Mouse (Mus musculus): ENCODE measurements around the gene Fst.

Fst gene

GRCm38 (mm10) chr13:114458886-114459700, at the start of gene Fst:
Fst (minus strand) TSS chr13:114458951.
- peak in 1 of 2 experiments; percentile 25 for DNase-seq (ENCODE audit: low spot score in 2 of 2)

- DNase-seq (ENCODE audit: low spot score in 2 of 2): no peak
These were observed 35.1 kb upstream of the Fst start for GRCm38 (mm10) chr13:114493826-114494225.

- no peak for DNase-seq (ENCODE audit: low spot score in 2 of 2)
These were observed 29.4 kb upstream of the Fst start for GRCm38 (mm10) chr13:114488178-114488577.

GRCm38 (mm10) chr13:114478329-114478728, 19.6 kb upstream of the Fst start:
- no peak for DNase-seq (ENCODE audit: low spot score in 2 of 2)

GRCm38 (mm10) chr13:114469945-114470344, 11.2 kb upstream of the Fst start:
- no peak for DNase-seq (ENCODE audit: low spot score in 2 of 2)

GRCm38 (mm10) chr13:114466269-114466919, 7.6 kb upstream of the Fst start:
- no peak for DNase-seq (ENCODE audit: low spot score in 2 of 2)

- no peak for DNase-seq (ENCODE audit: low spot score in 2 of 2)
These were observed 6.6 kb upstream of the Fst start for GRCm38 (mm10) chr13:114465387-114465786.

GRCm38 (mm10) chr13:114464824-114465223, 6.1 kb upstream of the Fst start:
- DNase-seq (ENCODE audit: low spot score in 2 of 2): no peak

GRCm38 (mm10) chr13:114462548-114463408, 4.0 kb upstream of the Fst start:
- DNase-seq (ENCODE audit: low spot score in 2 of 2): no peak

GRCm38 (mm10) chr13:114460306-114460892, 1.6 kb upstream of the Fst start:
- DNase-seq (ENCODE audit: low spot score in 2 of 2): no peak

GRCm38 (mm10) chr13:114459701-114460160, 980 bp upstream of the Fst start:
- no peak for DNase-seq (ENCODE audit: low spot score in 2 of 2)

GRCm38 (mm10) chr13:114458291-114458885, 363 bp downstream of the Fst start:
- peak in 1 of 2 experiments; percentile 20 for DNase-seq (ENCODE audit: low spot score in 2 of 2)

GRCm38 (mm10) chr13:114457567-114458120, 1.1 kb downstream of the Fst start:
- no peak for DNase-seq (ENCODE audit: low spot score in 2 of 2)

- DNase-seq (ENCODE audit: low spot score in 2 of 2): no peak
These were observed 1.8 kb downstream of the Fst start for GRCm38 (mm10) chr13:114456766-114457566.

- DNase-seq (ENCODE audit: low spot score in 2 of 2): peak in 1 of 2 experiments; percentile 20
These were observed 2.5 kb downstream of the Fst start for GRCm38 (mm10) chr13:114456224-114456623.

GRCm38 (mm10) chr13:114455788-114456187, 3.0 kb downstream of the Fst start:
- no peak for DNase-seq (ENCODE audit: low spot score in 2 of 2)

- DNase-seq (ENCODE audit: low spot score in 2 of 2): no peak
These were observed 11.5 kb downstream of the Fst start for GRCm38 (mm10) chr13:114447213-114447612.

GRCm38 (mm10) chr13:114432491-114432890, 26.3 kb downstream of the Fst start:
- DNase-seq (ENCODE audit: low spot score in 2 of 2): no peak

- DNase-seq (ENCODE audit: low spot score in 2 of 2): no peak
These were observed 33.5 kb downstream of the Fst start for GRCm38 (mm10) chr13:114425230-114425629.

- DNase-seq (ENCODE audit: low spot score in 2 of 2): no peak
These were observed 38.5 kb downstream of the Fst start for GRCm38 (mm10) chr13:114420235-114420634.

Data from urinary bladder, postnatal 4 days (tissue).